Mouse (Mus musculus) limb, embryonic 14.5 days (tissue): Measurements from ENCODE around the gene Olfr1284. TPM values are rescaled to one million over a fixed set of nuclear protein-coding genes. Genes with fewer than 3 reads are reported as not detected.
"Not testable (repeated sequence)": the region's sequence is repeated elsewhere in the genome, so short reads cannot be mapped to it uniquely, and the experiment has no call there.

Experiments
- ATAC-seq: fragments of 200-750 bp; cut with Nextera tagmentation; 2 replicates; pipeline ENCODE4 v1.8.0; 2017; ENCODE audit warnings: low read depth, moderate number of reproducible peaks, moderate TSS enrichment; ENCODE audit not compliant: low FRiP score
- DNase-seq: peaks from one replicate; pipeline ENCODE4 v3.0.0-alpha.2; 2015; ENCODE audit warnings: low spot score
- H3K27ac ChIP-seq: fragments of 300-500 bp; sonication (generic); replicated peaks from 2 replicates; pipeline ENCODE4 v1.5.1; 2014; ENCODE audit warnings: low read depth, mild to moderate bottlenecking, low read length, moderate library complexity, mixed read lengths
- H3K27me3 ChIP-seq: fragments of 300-500 bp; sonication (generic); 2 replicates; pipeline ENCODE4 v1.6.1; 2014; ENCODE audit warnings: low read length, mixed read lengths; ENCODE audit not compliant: control insufficient read depth, insufficient read depth
- H3K36me3 ChIP-seq: fragments of 300-500 bp; sonication (generic); 2 replicates; pipeline ENCODE4 v1.6.1; 2014; ENCODE audit warnings: mild to moderate bottlenecking, low read length, moderate library complexity, mixed read lengths; ENCODE audit not compliant: control insufficient read depth, insufficient read depth
- H3K4me1 ChIP-seq: fragments of 300-500 bp; sonication (generic); 2 replicates; pipeline ENCODE4 v1.6.1; 2014; ENCODE audit warnings: antibody characterized with exemption, low read length, mixed read lengths; ENCODE audit not compliant: control insufficient read depth, insufficient read depth
- H3K4me2 ChIP-seq: fragments of 300-500 bp; sonication (generic); replicated peaks from 2 replicates; pipeline ENCODE4 v1.6.1; 2014; ENCODE audit warnings: low read depth, mild to moderate bottlenecking, low read length, moderate library complexity; ENCODE audit not compliant: severe bottlenecking
- H3K4me3 ChIP-seq: fragments of 300-500 bp; sonication (generic); replicated peaks from 2 replicates; pipeline ENCODE4 v1.5.1; 2014; ENCODE audit warnings: low read length
- H3K9ac ChIP-seq: fragments of 300-500 bp; sonication (generic); 2 replicates; pipeline ENCODE4 v1.6.1; 2014; ENCODE audit warnings: mild to moderate bottlenecking, low read depth, low read length, moderate library complexity; ENCODE audit not compliant: severe bottlenecking
- H3K9me3 ChIP-seq: fragments of 300-500 bp; sonication (generic); 2 replicates; pipeline ENCODE4 v1.6.1; 2016; ENCODE audit warnings: low read length; ENCODE audit not compliant: control insufficient read depth
- POLR2A ChIP-seq: fragments of 200-500 bp; IDR thresholded peaks from 2 replicates; pipeline ENCODE4 v1.8.0; 2012; ENCODE audit warnings: inconsistent platforms, mild to moderate bottlenecking, moderate library complexity, borderline replicate concordance; ENCODE audit not compliant: insufficient read depth, insufficient read length; ENCODE audit errors: extremely low read depth
- WGBS: fragments of 180-500 bp; shearing (Covaris S2); extraction: QIAGEN DNeasy Blood & Tissue Kit; methylation state at CpG from one replicate; pipeline ENCODE4 v1.1.7; 2014; 5-methylcytosine and 5-hydroxymethylcytosine counted together
- polyA plus RNA-seq, 2 experiments: library from polyadenylated mRNA; depleted of rRNA in 1 of 2; stranded (reverse) in 1 of 2; unstranded in 1 of 2; fragments of >200 nt; fragmentation: Nextera tagmentation in 1 of 2; extraction: Ambion mirVana in 1 of 2; gene quantifications; 2 replicates each; pipeline versions ENCODE4 v1.2.1 to v1.2.3; 2012 to 2014

Olfr1284 gene
- not detected in 2 replicates for polyA plus RNA-seq (2012; rRNA removed)
- polyA plus RNA-seq (2014; fragmentation: Nextera tagmentation; extraction: Ambion mirVana) = not detected in 2 replicates

- H3K4me2 ChIP-seq = no peak within 1 kb of the TSS
- H3K27ac ChIP-seq = no peak within 1 kb of the TSS
- 82% methylated on average over 1 of the region's 1 CpGs for WGBS
- H3K9ac ChIP-seq = no peak within 1 kb of the TSS
- H3K9me3 ChIP-seq = no peaks in the 10 kb centered on the region
- H3K4me3 ChIP-seq = no peak within 1 kb of the TSS
- DNase-seq (no peak), ATAC-seq (no peak)
- no peaks in the 10 kb centered on the region for H3K36me3 ChIP-seq
- no peak for TF ChIP-seq POLR2A
- no peaks in the 10 kb centered on the region for H3K27me3 ChIP-seq
- no peaks in the 10 kb centered on the region for H3K4me1 ChIP-seq
Measured at GRCm38 (mm10) chr2:111375222-111375621, at the start of gene Olfr1284. TSS of gene Olfr1284 (plus strand) at chr2:111375522.

GRCm38 (mm10) chr2:111326220-111326619, 49.1 kb upstream of the Olfr1284 start, which contains the start of gene Olfr1281:
TSS of gene Olfr1281 (plus strand) at chr2:111326520.
- H3K4me2 ChIP-seq = no peak within 1 kb of the TSS
- H3K4me1 ChIP-seq = no peaks in the 10 kb centered on the region
- no peaks in the 10 kb centered on the region for H3K36me3 ChIP-seq
- H3K9me3 ChIP-seq = no peaks in the 10 kb centered on the region
- TF ChIP-seq POLR2A = no peak
- H3K9ac ChIP-seq = no peak within 1 kb of the TSS
- ATAC-seq (no peak), DNase-seq (no peak)
- no peak within 1 kb of the TSS for H3K4me3 ChIP-seq
- H3K27ac ChIP-seq = no peak within 1 kb of the TSS
- H3K27me3 ChIP-seq = no peaks in the 10 kb centered on the region
- 70% methylated on average over 2 of the region's 2 CpGs for WGBS

GRCm38 (mm10) chr2:111333721-111334120, 41.6 kb upstream of the Olfr1284 start:
- H3K27ac ChIP-seq, DNase-seq, H3K4me3 ChIP-seq, H3K9ac ChIP-seq, H3K27me3 ChIP-seq, H3K4me1 ChIP-seq, H3K9me3 ChIP-seq, H3K4me2 ChIP-seq, ATAC-seq, H3K36me3 ChIP-seq: not testable (repeated sequence)
- WGBS = 88% methylated on average over 5 of the region's 5 CpGs

- no peak for DNase-seq
Measured at GRCm38 (mm10) chr2:111335976-111336375, 39.3 kb upstream of the Olfr1284 start, which contains the start of gene Olfr1282. TSS of gene Olfr1282 (minus strand) at chr2:111336076.

GRCm38 (mm10) chr2:111366490-111366889, 8.8 kb upstream of the Olfr1284 start, which contains the start of gene Olfr1283:
TSS of gene Olfr1283 (plus strand) at chr2:111366790.
- no peak for TF ChIP-seq POLR2A
- no peaks in the 10 kb centered on the region for H3K4me1 ChIP-seq
- DNase-seq = no peak
- H3K9ac ChIP-seq = no peak within 1 kb of the TSS
- no peaks in the 10 kb centered on the region for H3K9me3 ChIP-seq
- no peaks in the 10 kb centered on the region for H3K27me3 ChIP-seq
- H3K4me3 ChIP-seq = no peak within 1 kb of the TSS
- no peak within 1 kb of the TSS for H3K4me2 ChIP-seq
- no peak within 1 kb of the TSS for H3K27ac ChIP-seq
- 72% methylated on average over 2 of the region's 2 CpGs for WGBS
- ATAC-seq = no peak
- no peaks in the 10 kb centered on the region for H3K36me3 ChIP-seq

More at GRCm38 (mm10) chr2:111335976-111336375, 39.3 kb upstream of the Olfr1284 start, which contains the start of gene Olfr1282:
- H3K4me3 ChIP-seq = no peak within 1 kb of the TSS
- no peak for TF ChIP-seq POLR2A
- H3K4me1 ChIP-seq = no peaks in the 10 kb centered on the region
- H3K27ac ChIP-seq = no peak within 1 kb of the TSS
- ATAC-seq = no peak
- no peaks in the 10 kb centered on the region for H3K27me3 ChIP-seq
- no peak within 1 kb of the TSS for H3K9ac ChIP-seq
- WGBS = 82% methylated on average over 2 of the region's 2 CpGs
- no peaks in the 10 kb centered on the region for H3K9me3 ChIP-seq
- H3K36me3 ChIP-seq = no peaks in the 10 kb centered on the region
- no peak within 1 kb of the TSS for H3K4me2 ChIP-seq
